Mouse (Mus musculus) liver, embryonic 15.5 days (tissue): Measurements from ENCODE around the gene Met. TPM values are rescaled to one million over a fixed set of nuclear protein-coding genes. Genes with fewer than 3 reads are reported as not detected.

Source experiments
- ATAC-seq: fragments of 200-750 bp; cut with Nextera tagmentation; 2 replicates; pipeline ENCODE4 v1.8.0; 2017; ENCODE audit warnings: moderate number of reproducible peaks, mild to moderate bottlenecking, moderate library complexity; ENCODE audit not compliant: insufficient read depth
- H3K27ac ChIP-seq: fragments of 300-500 bp; sonication (generic); replicated peaks from 2 replicates; pipeline ENCODE4 v1.5.1; 2015; ENCODE audit warnings: mild to moderate bottlenecking, inconsistent platforms
- H3K27me3 ChIP-seq: fragments of 300-500 bp; sonication (generic); 2 replicates; pipeline ENCODE4 v1.6.1; 2015; ENCODE audit warnings: mild to moderate bottlenecking, inconsistent platforms
- H3K36me3 ChIP-seq: fragments of 300-500 bp; sonication (generic); replicated peaks from 2 replicates; pipeline ENCODE4 v1.6.1; 2015; ENCODE audit warnings: moderate library complexity, mild to moderate bottlenecking, inconsistent platforms
- H3K4me1 ChIP-seq: fragments of 300-500 bp; sonication (generic); replicated peaks from 2 replicates; pipeline ENCODE4 v1.6.1; 2015; ENCODE audit warnings: inconsistent platforms
- H3K4me2 ChIP-seq: fragments of 300-500 bp; sonication (generic); 2 replicates; pipeline ENCODE4 v1.6.1; 2015; ENCODE audit warnings: moderate library complexity, mild to moderate bottlenecking, inconsistent platforms
- H3K4me3 ChIP-seq: fragments of 300-500 bp; sonication (generic); replicated peaks from 2 replicates; pipeline ENCODE4 v1.5.1; 2015; ENCODE audit warnings: mild to moderate bottlenecking, inconsistent platforms
- H3K9ac ChIP-seq: fragments of 300-500 bp; sonication (generic); 2 replicates; pipeline ENCODE4 v1.6.1; 2015; ENCODE audit warnings: moderate library complexity, mild to moderate bottlenecking, inconsistent platforms
- H3K9me3 ChIP-seq: fragments of 300-500 bp; sonication (generic); replicated peaks from 2 replicates; pipeline ENCODE4 v1.6.1; 2016; ENCODE audit warnings: inconsistent platforms
- WGBS: fragments of 180-500 bp; shearing (Covaris S2); methylation state at CpG from one replicate; pipeline ENCODE4 v1.1.7; 2015; ENCODE audit warnings: mixed read lengths; ENCODE audit not compliant: insufficient replicate concordance; 5-methylcytosine and 5-hydroxymethylcytosine counted together
- polyA plus RNA-seq: library from polyadenylated mRNA; unstranded; fragments of >200 nt; fragmentation: Nextera tagmentation; extraction: Ambion mirVana; gene quantifications from 2 replicates; pipeline ENCODE4 v1.2.1, GENCODE M21; 2015

The Met gene
- polyA plus RNA-seq, 1 experiment from 2014 or later, result 5.4 TPM

- H3K4me2 ChIP-seq, result no peak overlapping the region
- H3K36me3 ChIP-seq, result no peaks in the 10 kb centered on the region
- H3K27me3 ChIP-seq, result no peaks in the 10 kb centered on the region
- no peak overlapping the region for H3K4me3 ChIP-seq
- no peak overlapping the region for H3K9ac ChIP-seq
- 51% methylated on average over 11 of the region's 11 CpGs for WGBS
- no peak for ATAC-seq
- no peaks in the 10 kb centered on the region for H3K9me3 ChIP-seq
- H3K4me1 ChIP-seq, result no peaks in the 10 kb centered on the region
- no peak overlapping the region; the same call in 1 of the 2 replicates for H3K27ac ChIP-seq
Observed at GRCm38 (mm10) chr6:17611352-17612010, 147.9 kb downstream of the Met start.

GRCm38 (mm10) chr6:17612652-17613051, 149.1 kb downstream of the Met start:
- H3K27ac ChIP-seq, result no peak overlapping the region
- no peaks in the 10 kb centered on the region for H3K9me3 ChIP-seq
- no peak overlapping the region for H3K4me2 ChIP-seq
- H3K4me1 ChIP-seq, result no peaks in the 10 kb centered on the region
- ATAC-seq, result no peak
- 66% methylated on average over 4 of the region's 4 CpGs for WGBS
- H3K27me3 ChIP-seq, result no peaks in the 10 kb centered on the region
- H3K9ac ChIP-seq, result no peak overlapping the region
- no peak overlapping the region for H3K4me3 ChIP-seq
- H3K36me3 ChIP-seq, result no peaks in the 10 kb centered on the region

GRCm38 (mm10) chr6:17620823-17621222, 157.2 kb downstream of the Met start:
- no peaks in the 10 kb centered on the region for H3K4me1 ChIP-seq
- no peak overlapping the region for H3K4me3 ChIP-seq
- H3K9ac ChIP-seq, result no peak overlapping the region
- H3K9me3 ChIP-seq, result no peaks in the 10 kb centered on the region
- H3K27ac ChIP-seq, result no peak overlapping the region
- no peaks in the 10 kb centered on the region for H3K27me3 ChIP-seq
- ATAC-seq, result no peak
- H3K4me2 ChIP-seq, result no peak overlapping the region
- WGBS, result 64% methylated on average over 4 of the region's 4 CpGs
- no peaks in the 10 kb centered on the region for H3K36me3 ChIP-seq

- Histone ChIP-seq H3K4me2 (no peak overlapping the region), H3K4me1 (no peaks in the 10 kb centered on the region), H3K9me3 (no peaks in the 10 kb centered on the region), H3K27ac (no peak overlapping the region), H3K36me3 (no peaks in the 10 kb centered on the region), H3K9ac (no peak overlapping the region), H3K4me3 (no peak overlapping the region), H3K27me3 (no peaks in the 10 kb centered on the region)
- WGBS, result 61% methylated on average over 1 of the region's 3 CpGs
- no peak for ATAC-seq
Observed at GRCm38 (mm10) chr6:17621436-17621835, 157.8 kb downstream of the Met start.

Other genes with a start within 250 kb of the Met start
- gene Cav2, start 182.6 kb upstream of the Met start, polyA plus RNA-seq, result 2.8 and 2.9 TPM in 2 replicates
- 5.7 and 6.1 TPM in 2 replicates for gene Cav1, start 157.5 kb upstream of the Met start, polyA plus RNA-seq
- 81.8 and 89.8 TPM in 2 replicates for gene Capza2, start 172.4 kb downstream of the Met start, polyA plus RNA-seq
- gene St7, start 229.1 kb downstream of the Met start, polyA plus RNA-seq, result 9.7 and 10.7 TPM in 2 replicates